In the genomic region with DNA sequence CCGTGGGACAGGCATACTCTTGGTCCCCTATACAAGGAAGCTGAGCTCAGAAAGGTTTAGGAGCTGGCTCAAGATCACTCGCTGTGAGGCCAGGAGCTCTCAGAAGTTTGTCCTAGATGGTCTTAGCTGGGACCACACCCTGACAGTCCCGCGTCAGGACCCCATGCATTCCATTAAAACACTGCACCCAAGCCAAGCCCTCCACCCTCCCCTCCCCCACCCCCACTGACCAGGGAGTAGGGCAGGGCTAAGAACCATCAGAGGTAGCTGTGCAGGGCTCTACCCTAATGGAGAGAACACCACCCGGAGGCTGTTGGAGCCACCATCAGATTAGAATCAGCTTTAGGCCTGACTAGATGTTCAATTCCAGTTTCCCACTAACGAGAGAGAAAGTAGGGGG, we compare ENCODE assay signal across 28 mouse cellular contexts. TPM values are rescaled to one million over a fixed set of nuclear protein-coding genes. Genes with fewer than 3 reads are reported as not detected.
"Had no signal": no experiment of that assay in that cellular context is flagged by ENCODE, and none has a peak within 500 bp of the region (broad histone marks: within the 10 kb centered on the region; RNA-seq: fewer than 3 reads in every experiment).

No protein-coding gene starts in this region.

- H3K27ac ChIP-seq: gastrocnemius, adult 2 months; heart, embryonic 10.5 days; hindbrain, embryonic 10.5 days; hindbrain, embryonic 12.5 days; hindbrain, embryonic 14.5 days; intestine, embryonic 15.5 days; layer of hippocampus, adult 2 months; left cerebral cortex, adult 2 months; limb, embryonic 10.5 days; limb, embryonic 12.5 days; liver, embryonic 13.5 days had no signal

- ATAC-seq: hindbrain, embryonic 16.5 days; inflammation-experienced regulatory T-cells, adult 6 months; intestine, embryonic 15.5 days; intestine, postnatal 0 days had no signal

- H3K27me3 ChIP-seq: heart, embryonic 12.5 days; hindbrain, embryonic 12.5 days; intestine, embryonic 15.5 days; limb, embryonic 12.5 days; liver, embryonic 13.5 days had no signal

- H3K4me1 ChIP-seq: heart, embryonic 10.5 days; heart, embryonic 12.5 days; liver, embryonic 13.5 days had no signal

- H3K4me2 ChIP-seq: heart, embryonic 12.5 days; hindbrain, embryonic 12.5 days; hindbrain, embryonic 14.5 days; intestine, embryonic 15.5 days; limb, embryonic 12.5 days; liver, embryonic 11.5 days; liver, embryonic 13.5 days had no signal

- DNase-seq: gastrocnemius, adult 2 months; gastrocnemius, postnatal 10 days; gastrocnemius, postnatal 25 days; heart, adult 18-20 months; heart, postnatal 10 days; heart, postnatal 4 days; kidney, adult 18-20 months; kidney, adult 8-10 months; kidney, postnatal 10 days; kidney, postnatal 25 days; kidney, postnatal 4 days; liver; liver, embryonic 13.5 days had no signal

- H3K9me3 ChIP-seq: heart, embryonic 10.5 days; heart, embryonic 12.5 days; hindbrain, embryonic 10.5 days; hindbrain, embryonic 12.5 days; intestine, embryonic 15.5 days; limb, embryonic 10.5 days; limb, embryonic 12.5 days; liver, embryonic 13.5 days had no signal

- H3K4me3 ChIP-seq: gastrocnemius, adult 2 months; heart, embryonic 10.5 days; heart, embryonic 12.5 days; hindbrain, embryonic 10.5 days; hindbrain, embryonic 12.5 days; intestine, embryonic 15.5 days; layer of hippocampus, adult 2 months; left cerebral cortex, adult 2 months; limb, embryonic 10.5 days; limb, embryonic 12.5 days; liver, embryonic 13.5 days had no signal

- H3K9ac ChIP-seq: heart, embryonic 12.5 days; hindbrain, embryonic 12.5 days; hindbrain, embryonic 14.5 days; intestine, embryonic 15.5 days; limb, embryonic 12.5 days; liver, embryonic 13.5 days had no signal

- H3K36me3 ChIP-seq: heart, embryonic 10.5 days; heart, embryonic 12.5 days; limb, embryonic 10.5 days; liver, embryonic 13.5 days had no signal

RNA-seq across cellular contexts. Expression of a gene that starts 28.2 kb away (rescaled TPM):
- total RNA-seq: granulocyte monocyte progenitor cell, adult 5-6 weeks had no signal
